Mouse (Mus musculus) midbrain, embryonic 11.5 days (tissue): ENCODE results near the gene Prrc2b. TPM values are rescaled to one million over a fixed set of nuclear protein-coding genes. Genes with fewer than 3 reads are reported as not detected.

Experiments used
- ATAC-seq: fragments of 200-750 bp; cut with Nextera tagmentation; 2 replicates; pipeline ENCODE4 v1.8.0; 2017; ENCODE audit warnings: moderate TSS enrichment, moderate library complexity; ENCODE audit not compliant: low FRiP score
- DNase-seq: peaks from one replicate; pipeline ENCODE4 v3.0.0; 2015; ENCODE audit warnings: low spot score; ENCODE audit errors: missing footprints
- H3K27ac ChIP-seq: fragments of 300-500 bp; sonication (generic); 2 replicates; pipeline ENCODE4 v1.5.1; 2014; ENCODE audit warnings: low read depth, low read length
- H3K27me3 ChIP-seq: fragments of 300-500 bp; sonication (generic); 2 replicates; pipeline ENCODE4 v1.6.1; 2014; ENCODE audit warnings: mild to moderate bottlenecking, low read length, moderate library complexity, mixed read lengths; ENCODE audit not compliant: control insufficient read depth, insufficient read depth
- H3K36me3 ChIP-seq: fragments of 300-500 bp; sonication (generic); 2 replicates; pipeline ENCODE4 v1.6.1; 2014; ENCODE audit warnings: mild to moderate bottlenecking, low read length, moderate library complexity, mixed read lengths; ENCODE audit not compliant: control insufficient read depth, insufficient read depth
- H3K4me1 ChIP-seq: fragments of 300-500 bp; sonication (generic); 2 replicates; pipeline ENCODE4 v1.6.1; 2014; ENCODE audit warnings: low read length; ENCODE audit not compliant: control insufficient read depth, insufficient read depth
- H3K4me2 ChIP-seq: fragments of 300-500 bp; sonication (generic); 2 replicates; pipeline ENCODE4 v1.6.1; 2014; ENCODE audit warnings: mild to moderate bottlenecking, moderate library complexity
- H3K4me3 ChIP-seq: fragments of 300-500 bp; sonication (generic); 2 replicates; pipeline ENCODE4 v1.5.1; 2014; ENCODE audit warnings: low read depth, low read length
- H3K9ac ChIP-seq: fragments of 300-500 bp; sonication (generic); 2 replicates; pipeline ENCODE4 v1.6.1; 2014; ENCODE audit warnings: low read length
- H3K9me3 ChIP-seq: fragments of 300-500 bp; sonication (generic); 2 replicates; pipeline ENCODE4 v1.6.1; 2016; ENCODE audit warnings: low read length; ENCODE audit not compliant: control insufficient read depth
- WGBS: fragments of 180-500 bp; shearing (Covaris S2); extraction: QIAGEN DNeasy Blood & Tissue Kit; methylation state at CpG from one replicate; pipeline ENCODE4 v1.1.7; 2014; 5-methylcytosine and 5-hydroxymethylcytosine counted together
- polyA plus RNA-seq: library from polyadenylated mRNA; unstranded; fragments of >200 nt; fragmentation: Nextera tagmentation; extraction: Ambion mirVana; gene quantifications from 2 replicates; pipeline ENCODE4 v1.2.1, GENCODE M21; 2014

Prrc2b gene
- polyA plus RNA-seq, 1 experiment from 2014 or later = 64.1 TPM

GRCm38 (mm10) chr2:32119802-32120750 lies 30.8 kb upstream of the Prrc2b start:
- 92% methylated on average over 20 of the region's 20 CpGs for WGBS
- H3K36me3 ChIP-seq = no peaks in the 10 kb centered on the region
- peak; percentile 56 for DNase-seq
- no peaks in the 10 kb centered on the region for H3K4me1 ChIP-seq
- H3K9me3 ChIP-seq = no peaks in the 10 kb centered on the region
- H3K27ac ChIP-seq = no peak overlapping the region
- no peaks in the 10 kb centered on the region for H3K27me3 ChIP-seq
- H3K4me3 ChIP-seq = no peak overlapping the region
- no peak overlapping the region for H3K4me2 ChIP-seq
- ATAC-seq = no peak
- no peak overlapping the region for H3K9ac ChIP-seq

- WGBS = 70% methylated on average over 5 of the region's 5 CpGs
- no peaks in the 10 kb centered on the region for H3K27me3 ChIP-seq
- no peak for ATAC-seq
- no peak overlapping the region for H3K9ac ChIP-seq
- H3K9me3 ChIP-seq = no peaks in the 10 kb centered on the region
- no peak overlapping the region for H3K27ac ChIP-seq
- H3K4me1 ChIP-seq = no peaks in the 10 kb centered on the region
- H3K4me2 ChIP-seq = no peak overlapping the region
- DNase-seq = no peak
- no peaks in the 10 kb centered on the region for H3K36me3 ChIP-seq
- no peak overlapping the region for H3K4me3 ChIP-seq
Measured at GRCm38 (mm10) chr2:32121150-32121549, 29.7 kb upstream of the Prrc2b start.

DNA sequence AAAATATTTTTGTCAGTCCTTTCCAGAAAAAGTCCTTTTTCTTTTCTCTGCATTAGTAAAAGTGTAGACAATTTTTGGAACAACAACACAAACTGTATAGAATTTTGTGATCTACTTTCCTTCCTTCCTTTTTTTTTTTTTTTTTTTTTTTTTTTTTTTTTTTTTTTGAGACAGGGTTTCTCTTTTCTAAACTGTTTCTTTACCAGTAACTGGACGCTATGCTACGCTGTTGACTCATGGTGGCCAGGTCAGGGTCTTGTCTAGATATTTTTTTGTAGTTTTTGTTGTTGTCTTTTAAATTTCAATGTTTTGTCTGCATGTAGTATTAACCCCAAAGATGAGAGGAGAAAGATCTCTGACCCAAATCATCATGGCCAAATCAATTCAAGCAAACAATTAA lies 29.1 kb upstream of the Prrc2b start:
- Histone ChIP-seq H3K4me3 (no peak overlapping the region), H3K9ac (no peak overlapping the region), H3K4me1 (no peaks in the 10 kb centered on the region), H3K4me2 (no peak overlapping the region), H3K36me3 (no peaks in the 10 kb centered on the region), H3K27ac (no peak overlapping the region), H3K9me3 (no peaks in the 10 kb centered on the region), H3K27me3 (no peaks in the 10 kb centered on the region)
- WGBS = 72% methylated on average over 2 of the region's 2 CpGs
- DNase-seq = no peak
- ATAC-seq = no peak

DNA sequence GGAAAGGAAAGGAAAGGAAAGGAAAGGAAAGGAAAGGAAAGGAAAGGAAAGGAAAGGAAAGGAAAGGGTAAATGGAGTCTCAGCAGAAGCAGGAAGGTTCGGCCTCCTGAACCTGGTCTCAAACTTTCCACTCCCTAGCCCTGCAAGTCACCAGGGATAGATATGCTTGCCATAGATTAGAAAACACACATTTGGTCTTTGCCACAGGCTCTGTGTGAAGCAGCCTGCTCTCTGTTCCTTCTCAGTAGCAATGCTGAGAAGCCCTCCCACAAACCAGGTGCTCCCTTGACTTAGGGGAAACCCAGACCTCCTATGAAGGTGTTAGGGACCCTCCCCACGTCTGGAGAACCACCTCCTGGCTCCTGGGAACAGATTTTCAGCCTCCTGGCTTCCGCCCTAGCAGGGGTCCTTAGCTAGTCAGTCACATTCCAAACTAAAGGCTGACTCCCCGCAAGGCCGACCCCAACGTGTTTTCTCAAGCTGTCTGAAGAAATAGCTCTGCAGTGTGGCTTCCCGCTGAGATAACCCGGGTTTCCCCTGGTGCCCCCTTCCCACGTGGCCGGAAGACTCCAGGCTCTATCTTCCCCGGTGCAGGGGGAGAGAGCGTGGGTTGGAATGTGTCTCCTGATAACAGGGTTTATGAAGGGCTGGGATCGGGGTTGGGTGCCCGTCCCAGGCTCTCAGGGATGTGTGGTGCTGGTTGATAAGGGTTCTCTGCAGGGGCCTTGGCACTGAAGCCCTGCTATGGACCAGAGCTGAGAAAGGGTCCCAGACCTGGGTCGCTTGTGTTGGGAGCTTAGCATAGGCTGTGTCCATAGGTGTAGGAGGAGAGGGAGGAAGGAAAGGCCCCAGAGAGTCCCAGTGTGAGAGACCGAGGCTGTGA lies 23.0 kb upstream of the Prrc2b start:
- no peaks in the 10 kb centered on the region for H3K4me1 ChIP-seq
- DNase-seq (peak; percentile 74), ATAC-seq (no peak)
- H3K4me2 ChIP-seq = no peak overlapping the region
- WGBS = 31% methylated on average over 16 of the region's 16 CpGs
- no peak overlapping the region for H3K27ac ChIP-seq
- H3K9me3 ChIP-seq = no peaks in the 10 kb centered on the region
- no peaks in the 10 kb centered on the region for H3K27me3 ChIP-seq
- H3K36me3 ChIP-seq = no peaks in the 10 kb centered on the region
- no peak overlapping the region for H3K4me3 ChIP-seq
- H3K9ac ChIP-seq = no peak overlapping the region

DNA sequence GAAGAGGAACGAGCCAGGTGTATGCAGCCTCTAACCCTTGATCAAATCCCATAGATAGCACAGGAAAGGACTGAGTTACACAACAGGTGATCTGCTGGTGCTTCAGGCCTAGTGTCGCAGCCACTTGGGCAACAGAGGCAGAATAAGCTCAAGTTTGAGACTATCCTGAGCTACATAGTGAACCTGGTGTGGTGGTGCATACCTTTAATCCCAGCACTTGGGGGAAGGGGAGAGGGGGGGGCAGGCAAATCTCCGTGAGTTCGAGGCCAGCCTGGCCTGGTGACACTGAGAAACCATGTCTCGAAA lies 22.4 kb upstream of the Prrc2b start:
- no peaks in the 10 kb centered on the region for H3K9me3 ChIP-seq

DNA sequence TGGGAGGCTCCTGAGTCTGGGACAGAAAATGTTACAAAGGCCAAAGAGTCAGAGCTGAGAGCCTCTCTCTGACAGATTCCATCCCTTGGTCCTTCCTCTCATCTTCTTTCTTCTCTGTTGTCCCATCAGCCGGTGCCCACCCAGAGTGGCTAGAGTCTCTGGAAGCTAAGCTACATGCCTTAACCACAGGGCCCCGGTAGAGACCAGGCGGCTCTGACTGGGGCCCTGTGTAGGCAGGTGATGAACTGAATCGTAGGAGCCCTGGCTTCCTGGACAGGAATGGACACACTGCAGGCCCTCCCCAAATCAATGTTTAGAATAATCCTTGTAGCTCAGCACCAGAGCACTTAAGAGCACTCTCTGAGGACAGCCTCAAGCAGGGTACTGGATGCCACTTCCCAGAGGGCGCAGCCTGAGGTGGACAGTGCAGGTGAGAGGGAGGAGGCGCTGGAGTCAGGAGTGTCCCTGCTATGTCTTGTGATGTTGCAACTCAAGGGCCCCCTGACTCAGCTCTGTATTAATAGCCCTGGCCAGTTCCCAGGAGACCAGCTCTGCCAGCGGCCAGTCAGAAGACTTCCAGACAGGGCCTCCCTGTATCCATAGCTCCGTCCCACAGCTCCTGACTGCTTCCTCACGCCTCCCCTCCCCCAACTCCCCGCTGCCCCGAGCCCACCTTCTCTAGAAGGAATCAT lies 21.4 kb upstream of the Prrc2b start:
- Histone ChIP-seq H3K4me3 (no peak overlapping the region), H3K27ac (no peak overlapping the region), H3K4me1 (no peaks in the 10 kb centered on the region), H3K9me3 (no peaks in the 10 kb centered on the region), H3K9ac (no peak overlapping the region), H3K27me3 (no peaks in the 10 kb centered on the region), H3K36me3 (no peaks in the 10 kb centered on the region), H3K4me2 (no peak overlapping the region)
- ATAC-seq (no peak), DNase-seq (no peak)
- WGBS = 67% methylated on average over 11 of the region's 11 CpGs

More for the DNA sequence above, 22.4 kb upstream of the Prrc2b start:
- no peaks in the 10 kb centered on the region for H3K27me3 ChIP-seq
- H3K4me2 ChIP-seq = no peak overlapping the region
- ATAC-seq (no peak), DNase-seq (peak; percentile 72)
- H3K36me3 ChIP-seq = no peaks in the 10 kb centered on the region
- H3K9ac ChIP-seq = no peak overlapping the region
- 83% methylated on average over 5 of the region's 5 CpGs for WGBS
- H3K27ac ChIP-seq = no peak overlapping the region
- no peak overlapping the region for H3K4me3 ChIP-seq
- H3K4me1 ChIP-seq = no peaks in the 10 kb centered on the region

- Histone ChIP-seq H3K4me3 (no peak overlapping the region), H3K4me1 (no peaks in the 10 kb centered on the region), H3K27me3 (no peaks in the 10 kb centered on the region), H3K9me3 (no peaks in the 10 kb centered on the region), H3K36me3 (no peaks in the 10 kb centered on the region), H3K4me2 (no peak overlapping the region), H3K9ac (no peak overlapping the region), H3K27ac (no peak overlapping the region)
- DNase-seq (peak; percentile 88), ATAC-seq (no peak)
- WGBS = 37% methylated on average over 6 of the region's 6 CpGs
Measured at GRCm38 (mm10) chr2:32130435-32130834, 20.4 kb upstream of the Prrc2b start.

DNA sequence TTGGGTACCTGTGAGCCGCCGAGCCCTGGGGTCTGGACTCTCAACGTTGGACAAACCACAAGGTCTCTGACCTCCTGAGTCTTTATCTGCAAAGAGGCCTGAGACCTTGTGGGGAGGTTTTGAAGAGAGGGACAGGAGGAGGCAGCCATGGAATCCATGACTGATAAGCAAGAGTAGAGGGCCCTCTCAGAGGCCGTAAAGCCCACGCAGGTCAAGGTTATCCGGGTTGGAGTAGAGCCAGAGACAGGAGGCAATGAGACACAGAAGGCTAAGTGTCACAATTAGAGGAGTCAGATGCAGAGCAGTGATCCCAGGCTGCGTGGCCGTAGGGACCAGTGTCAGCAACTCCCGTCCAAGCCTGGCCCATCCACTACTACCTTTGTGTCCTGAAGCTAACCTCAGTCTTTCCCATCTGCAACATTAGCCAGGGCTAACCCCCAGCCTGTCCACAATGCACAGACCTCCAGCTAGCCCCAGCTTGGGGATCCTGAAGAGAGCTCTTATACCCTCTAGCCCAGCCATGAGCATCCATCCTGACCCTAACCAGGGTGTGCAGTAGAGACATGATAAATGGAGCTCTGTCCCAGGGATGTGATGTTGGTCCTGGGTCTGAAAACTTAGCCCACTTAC lies 19.6 kb upstream of the Prrc2b start:
- H3K27ac ChIP-seq = no peak overlapping the region
- WGBS = 82% methylated on average over 9 of the region's 9 CpGs
- no peak overlapping the region for H3K9ac ChIP-seq
- DNase-seq (peak; percentile 23), ATAC-seq (no peak)
- H3K9me3 ChIP-seq = no peaks in the 10 kb centered on the region
- H3K4me1 ChIP-seq = no peaks in the 10 kb centered on the region
- H3K4me3 ChIP-seq = no peak overlapping the region
- H3K27me3 ChIP-seq = no peaks in the 10 kb centered on the region
- H3K36me3 ChIP-seq = no peaks in the 10 kb centered on the region
- H3K4me2 ChIP-seq = no peak overlapping the region
